Mouse (Mus musculus): ENCODE results near the gene Parp3. TPM values are rescaled to one million over a fixed set of nuclear protein-coding genes. Genes with fewer than 3 reads are reported as not detected.

Parp3 gene
- polyA plus RNA-seq, 1 experiment: 65.2 TPM

DNA sequence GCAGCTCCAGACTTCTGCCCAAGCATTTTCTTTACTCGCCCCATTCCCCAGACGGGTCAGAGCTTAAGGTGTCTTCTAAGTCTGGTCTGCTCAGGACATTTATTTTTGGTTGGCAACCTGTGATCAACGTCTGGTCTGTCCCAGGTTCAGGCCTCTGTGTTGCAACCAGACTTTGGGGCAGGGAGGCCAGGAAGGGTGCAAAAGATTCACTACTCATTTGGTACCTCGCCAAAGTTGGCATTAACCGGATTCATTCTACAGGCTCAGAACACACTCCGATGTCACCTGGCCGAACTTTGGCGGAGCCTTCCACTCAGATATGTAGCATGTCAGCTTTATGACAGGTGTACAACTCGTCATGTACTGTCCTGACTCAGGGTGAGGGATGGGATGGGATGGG, 28.8 kb downstream of the Parp3 start:
- H3K4me1 ChIP-seq (ENCODE audit: control insufficient read depth, insufficient read depth, low read length): peaks cover 17% of the 10 kb centered on the region
- no peak for DNase-seq
- 31% methylated on average over 9 of the region's 9 CpGs for WGBS
- H3K4me3 ChIP-seq (replicated peaks; ENCODE audit: extremely low read depth, low read depth, low read length): peak overlapping the region; percentile 72
- no peak for TF ChIP-seq CTCF (IDR thresholded peaks at IDR 0.05; ENCODE audit: insufficient read depth, low read length)
- TF ChIP-seq POLR2A (IDR thresholded peaks at IDR 0.05; ENCODE audit: borderline replicate concordance, extremely low read depth, low read depth, low read length): no peak

DNA sequence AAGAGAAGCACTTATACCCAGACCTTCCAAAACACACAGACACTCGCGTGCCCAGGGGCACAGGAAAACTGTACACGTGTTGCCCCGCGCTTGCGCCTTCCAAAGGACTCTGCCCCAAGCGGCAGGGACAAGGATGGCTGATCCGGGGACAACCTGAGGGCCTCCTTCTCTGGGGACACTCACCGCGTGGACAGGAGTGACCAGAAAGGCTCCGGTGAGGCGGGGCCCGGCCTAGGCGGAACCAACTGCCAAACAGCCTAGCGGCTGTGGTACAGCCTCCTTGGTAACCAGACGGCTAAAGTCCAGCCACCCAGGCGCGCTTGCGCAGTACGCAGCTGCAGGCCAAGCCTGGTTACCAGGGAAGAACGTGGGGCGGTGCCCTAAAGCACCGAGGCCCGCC, 29.4 kb downstream of the Parp3 start, which contains the start of the genes Abhd14b and Abhd14a:
Gene Abhd14b (plus strand): TSS at position 112 of the 400 bp plus-strand sequence.
Gene Abhd14a (minus strand): TSS at position 331 of the 400 bp plus-strand sequence.
- 0 out of 2 replicates have a peak, but pooled peaks have one; percentile 29 for TF ChIP-seq POLR2A (IDR thresholded peaks at IDR 0.05; ENCODE audit: borderline replicate concordance, extremely low read depth, low read depth, low read length)
- TF ChIP-seq CTCF (IDR thresholded peaks at IDR 0.05; ENCODE audit: insufficient read depth, low read length): peak; percentile 24; the same call in 1 of the 2 replicates
- Histone ChIP-seq H3K4me1 (ENCODE audit: control insufficient read depth, insufficient read depth, low read length) (peaks cover 15% of the 10 kb centered on the region), H3K4me3 (replicated peaks; ENCODE audit: extremely low read depth, low read depth, low read length) (peak within 1 kb of the TSS; percentile 72)
- peak; percentile 89 for DNase-seq
- under 1% methylated on average over 24 of the region's 24 CpGs for WGBS

- H3K4me3 ChIP-seq (replicated peaks; ENCODE audit: extremely low read depth, low read depth, low read length): no peak overlapping the region
- WGBS: 78% methylated on average over 4 of the region's 4 CpGs
- peaks cover 8% of the 10 kb centered on the region for H3K4me1 ChIP-seq (ENCODE audit: control insufficient read depth, insufficient read depth, low read length)
- no peak for TF ChIP-seq POLR2A (IDR thresholded peaks at IDR 0.05; ENCODE audit: borderline replicate concordance, extremely low read depth, low read depth, low read length)
- DNase-seq: no peak
Observed at GRCm38 (mm10) chr9:106444836-106445235, 31.9 kb downstream of the Parp3 start.

DNA sequence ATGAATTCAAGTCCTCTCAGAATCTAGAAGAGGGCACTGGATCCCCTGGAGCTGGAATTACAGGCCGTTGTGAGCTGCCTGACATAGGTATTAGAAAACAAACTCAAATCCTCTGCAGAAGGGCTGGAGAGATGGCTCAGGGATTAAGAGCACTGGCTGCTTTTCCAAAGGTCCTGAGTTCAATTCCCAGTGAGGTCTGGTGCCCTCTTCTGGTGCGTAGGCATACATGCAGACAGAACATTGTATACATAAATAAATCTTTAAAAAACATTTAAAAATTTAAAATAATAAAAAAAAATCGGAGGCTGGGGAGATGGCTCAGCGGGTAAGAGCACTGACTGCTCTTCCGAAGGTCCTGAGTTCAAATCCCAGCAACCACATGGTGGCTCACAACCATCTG, 34.1 kb downstream of the Parp3 start:
- TF ChIP-seq POLR2A (IDR thresholded peaks at IDR 0.05; ENCODE audit: borderline replicate concordance, extremely low read depth, low read depth, low read length) (no peak), CTCF (IDR thresholded peaks at IDR 0.05; ENCODE audit: insufficient read depth, low read length) (no peak)
- DNase-seq: no peak
- H3K4me3 ChIP-seq (replicated peaks; ENCODE audit: extremely low read depth, low read depth, low read length): no peak overlapping the region
- WGBS: 80% methylated on average over 5 of the region's 5 CpGs
- peaks cover under 1% of the 10 kb centered on the region; the same call in 1 of the 2 replicates for H3K4me1 ChIP-seq (ENCODE audit: control insufficient read depth, insufficient read depth, low read length)

DNA sequence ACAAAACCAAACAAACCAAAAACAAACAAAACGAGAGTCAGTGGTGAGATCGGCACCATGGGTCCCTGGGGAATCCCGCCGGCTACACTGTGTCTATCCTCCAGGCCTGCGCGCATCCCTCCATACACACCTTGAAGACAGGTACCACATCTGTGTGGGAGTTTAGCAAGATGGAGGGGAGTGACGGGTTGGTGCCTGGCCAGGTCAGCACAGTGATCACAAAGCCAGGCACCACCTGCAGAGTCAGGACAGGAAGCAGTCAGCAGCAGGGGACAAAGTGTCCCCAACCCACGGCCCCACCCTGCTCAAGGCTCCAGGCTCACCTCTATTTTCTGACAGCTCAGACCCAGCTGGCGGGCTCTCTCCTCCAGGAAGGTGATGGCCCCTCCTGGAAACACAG, 40.2 kb downstream of the Parp3 start:
- 81% methylated on average over 9 of the region's 9 CpGs for WGBS
- Histone ChIP-seq H3K4me1 (ENCODE audit: control insufficient read depth, insufficient read depth, low read length) (0 out of 2 replicates have a peak, but pooled peaks cover 3% of the 10 kb centered on the region), H3K4me3 (replicated peaks; ENCODE audit: extremely low read depth, low read depth, low read length) (no peak overlapping the region)
- no peak for DNase-seq
- TF ChIP-seq CTCF (IDR thresholded peaks at IDR 0.05; ENCODE audit: insufficient read depth, low read length) (no peak), POLR2A (IDR thresholded peaks at IDR 0.05; ENCODE audit: borderline replicate concordance, extremely low read depth, low read depth, low read length) (no peak)

- H3K4me3 ChIP-seq (replicated peaks; ENCODE audit: extremely low read depth, low read depth, low read length): no peak overlapping the region
- DNase-seq: no peak
- H3K4me1 ChIP-seq (ENCODE audit: control insufficient read depth, insufficient read depth, low read length): peaks cover 11% of the 10 kb centered on the region
- TF ChIP-seq CTCF (IDR thresholded peaks at IDR 0.05; ENCODE audit: insufficient read depth, low read length): no peak
- TF ChIP-seq POLR2A (IDR thresholded peaks at IDR 0.05; ENCODE audit: borderline replicate concordance, extremely low read depth, low read depth, low read length): no peak
- WGBS: 61% methylated on average over 7 of the region's 7 CpGs
Observed at GRCm38 (mm10) chr9:106433389-106433788, 43.4 kb downstream of the Parp3 start.

DNA sequence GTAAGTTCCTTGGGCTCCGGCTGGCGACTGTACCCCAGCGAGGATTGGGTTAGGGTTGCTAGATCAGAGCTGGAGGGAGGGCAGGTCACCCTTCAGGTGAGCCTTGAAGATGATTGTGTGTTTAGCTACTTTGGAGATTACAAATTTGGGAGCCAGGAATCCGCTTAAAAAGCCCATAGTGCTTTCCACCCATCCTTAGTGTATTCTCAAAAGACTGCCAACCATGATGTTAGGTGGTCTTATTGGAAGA, 46.8 kb downstream of the Parp3 start:
- Histone ChIP-seq H3K4me1 (ENCODE audit: control insufficient read depth, insufficient read depth, low read length) (peaks cover 8% of the 10 kb centered on the region), H3K4me3 (replicated peaks; ENCODE audit: extremely low read depth, low read depth, low read length) (peak overlapping the region; percentile 78)
- TF ChIP-seq POLR2A (IDR thresholded peaks at IDR 0.05; ENCODE audit: borderline replicate concordance, extremely low read depth, low read depth, low read length) (no peak), CTCF (IDR thresholded peaks at IDR 0.05; ENCODE audit: insufficient read depth, low read length) (no peak)
- DNase-seq: no peak
- WGBS: 3% methylated on average over 4 of the region's 4 CpGs

GRCm38 (mm10) chr9:106429221-106430014, 47.3 kb downstream of the Parp3 start, which contains the start of gene Rpl29:
TSS of gene Rpl29 (plus strand) at chr9:106429454.
- under 1% methylated on average over 55 of the region's 55 CpGs for WGBS
- H3K4me3 ChIP-seq (replicated peaks; ENCODE audit: extremely low read depth, low read depth, low read length): peak within 1 kb of the TSS; percentile 85
- DNase-seq: peak; percentile 97
- peaks cover 8% of the 10 kb centered on the region for H3K4me1 ChIP-seq (ENCODE audit: control insufficient read depth, insufficient read depth, low read length)
- TF ChIP-seq POLR2A (IDR thresholded peaks at IDR 0.05; ENCODE audit: borderline replicate concordance, extremely low read depth, low read depth, low read length) (peak; percentile 80), CTCF (IDR thresholded peaks at IDR 0.05; ENCODE audit: insufficient read depth, low read length) (no peak)

- H3K4me3 ChIP-seq (replicated peaks; ENCODE audit: extremely low read depth, low read depth, low read length): peak overlapping the region; percentile 85
- WGBS: 5% methylated on average over 11 of the region's 11 CpGs
- no peak for TF ChIP-seq POLR2A (IDR thresholded peaks at IDR 0.05; ENCODE audit: borderline replicate concordance, extremely low read depth, low read depth, low read length)
- no peak for TF ChIP-seq CTCF (IDR thresholded peaks at IDR 0.05; ENCODE audit: insufficient read depth, low read length)
- DNase-seq: no peak
- peaks cover 8% of the 10 kb centered on the region for H3K4me1 ChIP-seq (ENCODE audit: control insufficient read depth, insufficient read depth, low read length)
Observed at GRCm38 (mm10) chr9:106428719-106429220, 48.0 kb downstream of the Parp3 start.

- Histone ChIP-seq H3K4me3 (replicated peaks; ENCODE audit: extremely low read depth, low read depth, low read length) (no peak overlapping the region), H3K4me1 (ENCODE audit: control insufficient read depth, insufficient read depth, low read length) (peaks cover 9% of the 10 kb centered on the region)
- peak; percentile 91 for TF ChIP-seq CTCF (IDR thresholded peaks at IDR 0.05; ENCODE audit: insufficient read depth, low read length)
- no peak for TF ChIP-seq POLR2A (IDR thresholded peaks at IDR 0.05; ENCODE audit: borderline replicate concordance, extremely low read depth, low read depth, low read length)
- DNase-seq: peak; percentile 83
- WGBS: 0% methylated on average over 3 of the region's 3 CpGs
Observed at GRCm38 (mm10) chr9:106421865-106422160, 54.9 kb downstream of the Parp3 start.
